Mouse (Mus musculus): Measurements from ENCODE around the gene Atf2.
A peak's percentile ranks its signal among the peaks of the same experiment; 100 is the strongest.
"Not testable (repeated sequence)": the region's sequence is repeated elsewhere in the genome, so short reads cannot be mapped to it uniquely, and the experiment has no call there.

Gene Atf2

DNA sequence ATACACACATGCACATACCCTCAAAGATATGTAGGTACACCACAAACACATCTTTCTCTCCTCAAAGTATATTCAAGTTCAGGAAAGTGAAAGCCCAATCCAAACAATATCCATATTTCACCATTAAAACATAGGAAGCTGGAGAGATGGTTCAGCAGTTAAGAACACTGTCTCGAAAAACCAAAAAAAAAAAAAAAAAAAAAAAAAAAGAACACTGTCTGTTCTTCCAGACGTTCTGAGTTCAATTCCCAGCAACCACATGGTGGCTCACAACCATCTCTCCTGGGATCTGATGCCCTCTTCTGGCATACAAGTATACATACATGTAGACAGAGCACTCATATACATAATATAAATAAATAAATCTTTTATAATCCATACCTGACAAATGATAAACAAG is 6.4 kb downstream of the Atf2 start:
- no peak for DNase-seq (ENCODE audit: low read depth, low spot score)

DNA sequence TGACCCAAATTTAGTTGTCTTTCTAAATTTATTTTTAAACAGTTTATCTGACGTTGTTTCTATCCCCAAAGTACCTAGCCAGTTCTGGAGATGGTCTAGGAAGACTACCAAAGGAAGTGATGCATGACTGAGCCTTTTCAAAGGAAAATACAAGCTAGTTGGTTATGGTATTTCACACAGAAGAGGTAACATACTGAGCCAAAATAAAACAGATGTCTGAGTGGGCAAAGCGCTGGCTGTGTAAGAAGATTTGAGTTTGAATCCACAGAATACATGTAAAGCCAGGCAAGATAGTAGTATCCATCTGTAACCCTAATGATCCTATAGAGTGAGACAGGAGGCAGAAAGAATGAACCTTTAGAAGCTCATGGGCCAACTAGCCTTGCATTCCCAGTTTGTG is 14.5 kb downstream of the Atf2 start:
- DNase-seq (ENCODE audit: low read depth, low spot score), result no peak

DNA sequence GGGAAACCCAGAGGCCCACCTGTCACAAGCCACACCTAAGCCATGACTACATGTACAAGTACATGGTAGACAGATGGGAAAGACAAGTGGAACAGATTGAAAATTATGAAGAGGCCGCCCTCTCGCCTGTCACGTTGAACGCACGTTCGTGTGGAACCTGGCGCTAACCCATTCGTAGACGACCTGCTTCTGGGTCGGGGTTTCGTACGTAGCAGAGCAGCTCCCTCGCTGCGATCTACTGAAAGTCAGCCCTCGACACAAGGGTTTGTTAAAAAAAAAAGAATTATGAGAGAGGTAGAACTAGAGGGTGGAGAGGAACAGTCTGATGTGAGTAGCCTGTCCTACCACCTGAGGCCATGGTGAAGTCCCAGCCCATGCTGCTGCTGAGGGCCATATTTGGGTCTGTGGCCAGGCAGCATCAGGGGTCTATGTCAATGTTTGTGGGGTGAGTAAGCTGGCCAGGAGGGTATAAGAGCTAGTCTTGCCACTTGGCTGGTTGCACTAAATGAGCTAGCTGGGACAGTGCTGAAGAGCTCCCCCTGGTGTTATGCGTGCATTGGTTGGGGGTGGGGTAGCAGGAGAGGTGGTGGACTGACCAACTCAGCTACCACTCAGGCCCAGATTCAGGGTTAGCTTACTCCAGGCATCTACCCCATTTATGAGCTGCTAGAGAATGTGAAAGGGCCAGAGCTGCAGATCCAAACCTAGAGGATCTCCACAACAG is 24.5 kb downstream of the Atf2 start:
- DNase-seq (ENCODE audit: low read depth, low spot score), result peak; percentile 58

DNA sequence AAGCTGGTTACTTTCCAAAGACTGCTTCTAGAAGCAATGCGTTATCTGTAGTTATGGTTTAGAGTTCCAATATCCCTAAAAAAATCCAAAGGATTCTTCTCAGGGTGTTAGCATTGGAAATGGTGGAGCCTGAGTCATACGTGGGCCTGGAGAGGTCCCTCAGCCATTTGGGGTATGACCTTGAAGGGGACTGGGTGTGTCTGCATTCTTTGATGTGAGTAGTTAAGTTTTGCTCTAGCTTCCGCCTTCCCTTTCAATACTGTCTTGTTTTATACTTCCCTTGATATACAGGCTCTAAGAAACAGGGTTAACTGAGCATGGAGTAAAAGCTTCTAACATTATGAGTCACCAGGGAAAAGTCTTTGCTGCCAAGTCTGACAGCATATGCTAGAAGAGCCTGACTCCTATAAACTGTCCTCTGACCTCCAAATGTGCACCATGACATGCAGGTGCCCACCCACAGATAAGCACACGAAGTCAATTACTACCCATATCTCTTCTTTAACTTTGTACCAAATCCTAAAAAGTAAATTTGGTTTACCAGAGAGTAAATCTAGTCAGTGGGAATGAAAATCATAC is 32.3 kb downstream of the Atf2 start:
- no peak for DNase-seq (ENCODE audit: low read depth, low spot score)

DNA sequence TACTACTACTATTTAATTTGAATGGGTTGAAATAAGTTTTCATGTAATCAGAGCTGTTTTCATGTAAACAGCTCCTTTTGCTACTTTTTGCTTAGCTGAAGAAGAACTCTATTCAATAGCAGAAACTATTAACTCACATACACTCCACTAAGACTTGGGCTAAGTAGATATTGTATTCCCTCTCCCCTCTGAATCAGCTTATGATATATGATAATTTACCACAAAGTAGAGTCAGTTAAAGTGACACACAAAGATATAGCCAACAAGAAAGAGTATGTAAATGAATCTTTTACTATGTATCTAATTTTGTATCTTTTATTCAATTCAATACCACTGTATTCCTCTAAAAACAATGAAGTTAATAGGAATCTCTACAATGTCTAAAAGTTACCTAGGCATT is 35.1 kb downstream of the Atf2 start:
- no peak for DNase-seq (ENCODE audit: low read depth, low spot score)

DNA sequence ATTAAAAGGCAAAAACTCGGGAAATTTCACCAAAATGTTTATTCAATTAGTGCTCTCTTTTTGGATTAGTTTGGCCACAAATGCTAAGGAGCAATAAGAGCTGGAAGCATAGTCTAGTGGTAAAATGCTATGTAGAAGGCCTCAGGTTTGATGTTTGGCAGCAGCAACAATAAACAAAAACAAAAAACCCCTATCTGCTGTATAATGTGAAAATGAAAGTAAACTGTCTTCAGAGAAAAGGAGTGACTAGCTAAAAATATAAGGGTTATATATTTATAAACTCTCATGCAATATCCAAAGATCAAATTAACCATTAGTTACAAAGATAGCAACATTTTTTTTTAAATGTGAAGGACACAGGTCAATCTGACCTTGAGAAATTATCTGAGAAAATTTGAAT is 36.2 kb downstream of the Atf2 start:
- DNase-seq (ENCODE audit: low read depth, low spot score), result peak; percentile 52

DNA sequence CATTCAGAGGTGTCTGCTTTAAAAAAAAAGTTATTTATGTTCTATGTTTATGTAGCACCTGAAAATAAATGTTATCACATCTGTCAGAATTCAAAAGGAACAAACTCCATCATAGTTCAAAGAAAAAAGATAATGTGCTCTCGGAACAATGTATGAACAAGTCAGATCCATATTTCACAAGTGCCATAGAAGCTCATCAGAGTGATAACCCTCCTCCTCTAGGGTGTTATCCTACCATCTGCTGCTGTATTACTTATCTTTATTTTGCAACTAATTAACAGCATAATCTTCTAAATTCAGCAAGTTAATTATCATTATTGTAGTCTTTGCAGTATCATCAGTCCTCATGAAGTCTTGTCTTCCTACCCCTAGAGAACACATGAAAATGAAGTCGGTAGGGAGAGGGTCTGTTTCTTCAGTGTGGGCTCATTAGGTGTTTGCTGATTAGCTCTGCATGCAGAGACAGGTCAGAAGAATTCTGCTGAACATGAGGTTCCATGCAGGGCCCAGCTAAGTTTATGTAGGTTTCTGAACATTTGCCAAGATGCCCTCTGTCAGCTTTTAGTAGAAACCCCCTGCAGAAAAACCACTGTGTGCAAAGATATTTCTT is 57.9 kb downstream of the Atf2 start:
- DNase-seq (ENCODE audit: low read depth, low spot score), result no peak

DNA sequence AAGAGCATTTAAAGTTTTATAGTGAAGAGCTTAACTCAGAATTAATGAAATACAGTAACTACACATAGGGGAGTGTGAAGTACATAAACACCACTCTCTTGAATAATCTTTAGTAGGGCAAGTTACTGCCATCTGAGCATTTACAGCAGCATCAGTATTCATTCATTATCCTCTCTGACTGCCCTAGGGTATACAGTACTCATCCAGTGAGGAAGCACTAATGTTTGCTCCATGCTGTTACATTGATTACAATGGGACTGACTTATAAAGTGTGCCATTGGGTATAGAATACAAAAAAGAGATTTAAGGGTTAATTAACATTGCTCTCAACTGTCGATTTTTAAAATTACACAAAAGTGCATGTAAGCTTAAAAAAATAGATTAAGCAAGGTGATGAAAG is 59.2 kb downstream of the Atf2 start:
- DNase-seq (ENCODE audit: low read depth, low spot score), result no peak

DNA sequence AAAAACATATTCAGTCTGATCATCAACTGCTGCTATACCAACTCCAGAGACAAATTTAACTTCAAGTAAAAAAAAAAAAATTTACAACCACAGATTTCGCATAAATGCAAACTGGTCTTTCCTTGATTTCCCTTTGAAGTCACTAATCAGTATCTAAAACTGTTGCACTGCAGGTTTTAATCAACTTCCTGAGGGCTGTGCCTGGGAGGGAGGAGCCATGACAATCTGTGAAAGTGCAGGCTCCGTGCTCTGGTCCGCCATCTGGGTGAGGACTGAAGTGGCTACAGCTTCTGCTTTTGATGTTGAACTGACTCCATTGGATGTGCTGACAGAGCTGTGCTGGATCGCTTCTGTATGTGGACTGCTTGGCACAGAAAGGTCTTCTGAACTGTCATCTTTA is 73.7 kb downstream of the Atf2 start:
- DNase-seq (ENCODE audit: low read depth, low spot score), result no peak

DNA sequence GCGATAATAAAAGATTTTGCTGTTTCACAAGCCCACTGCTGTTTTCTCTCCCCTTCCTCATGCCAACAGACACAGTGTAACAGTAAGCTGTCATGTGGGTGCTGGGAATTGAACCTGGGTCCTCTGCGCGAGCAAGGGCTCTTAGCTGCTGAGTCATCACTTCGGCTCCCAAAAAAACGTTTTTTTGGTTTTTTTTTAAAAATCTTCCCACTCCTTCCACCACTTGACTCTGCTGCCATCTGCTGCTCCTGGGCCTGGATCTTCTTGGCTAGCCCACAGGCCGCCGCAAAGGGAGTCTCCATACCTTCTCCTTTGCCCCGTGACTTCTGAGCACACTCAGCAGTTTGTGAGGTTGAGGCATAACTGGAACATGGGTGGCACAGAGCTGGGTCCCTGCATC is 84.8 kb downstream of the Atf2 start:
- no peak for DNase-seq (ENCODE audit: low read depth, low spot score)

DNA sequence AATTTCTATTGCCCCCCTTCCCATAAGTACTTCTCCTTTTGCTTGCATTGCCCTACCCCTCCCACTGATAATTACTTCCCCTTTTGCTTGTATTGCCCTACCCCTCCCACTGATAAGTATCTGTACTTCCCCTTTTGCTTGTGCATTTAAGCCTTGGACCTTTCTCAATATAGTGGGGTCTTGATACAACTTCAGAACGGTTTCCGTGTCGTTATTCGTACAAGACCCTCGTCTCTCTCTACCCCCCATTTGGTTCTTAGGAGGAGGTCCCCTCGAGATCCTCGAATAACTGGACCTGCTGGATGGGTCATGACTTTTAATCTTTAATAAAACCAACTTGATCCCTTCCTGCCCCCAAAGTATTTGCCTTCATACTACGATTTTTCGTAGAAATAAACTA is 92.3 kb downstream of the Atf2 start:
- not testable (repeated sequence) for DNase-seq (ENCODE audit: low read depth, low spot score)

DNA sequence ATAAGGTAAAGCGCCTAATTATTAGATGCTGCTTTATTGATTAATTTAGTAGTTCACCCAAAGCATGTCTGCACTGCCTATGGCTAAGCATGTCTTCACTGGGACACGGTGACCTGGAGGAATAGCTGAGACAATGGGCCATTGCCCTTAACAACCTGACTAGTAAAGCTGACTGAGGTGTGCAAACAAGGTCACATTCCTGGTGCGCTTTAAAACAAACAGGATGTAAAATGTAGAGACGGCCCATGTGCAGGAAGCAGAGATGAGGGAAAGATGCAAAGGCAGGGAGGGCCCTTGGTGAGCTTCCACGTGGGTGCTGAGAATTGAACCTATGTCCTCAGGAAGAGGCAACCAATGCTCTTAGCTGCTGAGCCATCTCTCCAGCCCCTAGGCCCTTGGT is 93.7 kb downstream of the Atf2 start:
- no peak for DNase-seq (ENCODE audit: low read depth, low spot score)

DNA sequence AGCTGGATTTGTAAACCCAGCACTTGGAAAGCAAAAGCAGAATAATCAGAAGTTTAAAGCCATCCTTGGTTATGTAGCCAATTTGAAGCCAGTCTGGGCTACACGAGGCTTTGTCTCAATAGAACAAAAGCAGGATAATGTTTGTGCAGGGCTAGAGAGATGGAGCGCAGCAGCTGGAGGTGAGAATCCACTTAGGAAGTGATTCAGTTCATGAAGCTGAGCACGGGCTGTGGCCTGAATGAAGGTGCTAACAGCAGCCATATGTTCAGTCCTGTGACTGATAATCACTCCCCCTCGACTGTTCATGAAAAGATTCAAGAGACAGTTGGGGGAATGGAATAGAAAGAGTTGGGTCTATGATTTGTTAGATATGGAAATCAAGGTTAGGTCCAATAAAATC is 94.3 kb downstream of the Atf2 start:
- no peak for DNase-seq (ENCODE audit: low read depth, low spot score)

DNA sequence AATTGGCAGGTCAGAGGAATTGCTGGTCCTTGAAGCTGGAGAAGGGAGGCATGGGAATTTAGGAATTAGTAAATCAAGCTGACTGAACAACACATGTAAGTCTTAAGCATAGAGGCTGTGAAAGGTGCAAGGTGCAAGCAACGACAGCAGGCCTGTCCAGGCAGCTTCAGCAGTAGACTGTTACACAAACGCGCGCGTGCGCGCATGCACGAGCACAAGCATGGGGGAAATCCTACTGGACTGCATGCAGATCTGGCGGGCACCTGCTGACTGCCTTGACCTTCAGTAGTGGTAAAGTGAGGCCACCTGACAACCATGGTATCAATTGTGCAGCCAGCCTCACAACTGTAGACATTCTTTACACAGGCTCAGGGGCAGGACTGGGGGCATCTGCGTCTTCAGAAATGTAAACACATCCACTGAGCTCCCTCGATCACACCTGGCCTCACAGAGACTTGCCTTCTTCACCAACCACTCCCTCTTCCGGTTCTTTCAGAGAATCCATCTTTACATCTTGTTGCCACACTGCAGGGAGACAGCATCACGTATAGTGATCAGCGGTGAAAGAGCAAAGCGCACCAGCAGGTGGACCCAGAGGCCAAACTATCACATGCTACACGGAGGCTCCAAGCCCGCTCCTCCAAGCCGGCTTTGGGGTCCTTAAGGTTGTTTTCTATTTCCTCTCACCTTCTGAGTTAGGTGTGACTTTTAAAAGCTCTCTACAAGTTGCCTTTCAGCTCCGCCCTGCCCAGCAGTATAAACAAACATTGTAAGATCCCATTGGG is 100.4 kb downstream of the Atf2 start:
- no peak for DNase-seq (ENCODE audit: low read depth, low spot score)

DNA sequence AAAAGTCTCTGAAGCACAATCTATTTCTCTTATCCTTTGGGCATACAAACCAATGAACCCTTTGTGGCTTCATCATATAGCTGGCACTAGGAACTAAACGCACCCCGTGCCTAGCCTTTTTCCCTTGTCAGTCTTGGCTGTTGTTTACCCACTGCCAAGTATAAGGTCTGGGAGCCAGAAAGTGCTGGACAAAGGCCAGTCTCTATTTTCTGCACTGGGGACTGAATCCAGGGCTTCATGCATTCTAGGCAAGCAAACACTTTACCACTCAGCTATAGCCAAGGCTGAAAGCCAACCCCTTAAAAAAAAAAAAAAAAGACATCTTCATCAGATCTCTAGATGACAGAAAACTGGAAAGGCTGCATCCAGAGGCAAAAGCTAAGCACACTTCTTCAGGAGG is 102.1 kb downstream of the Atf2 start:
- no peak for DNase-seq (ENCODE audit: low read depth, low spot score)

DNA sequence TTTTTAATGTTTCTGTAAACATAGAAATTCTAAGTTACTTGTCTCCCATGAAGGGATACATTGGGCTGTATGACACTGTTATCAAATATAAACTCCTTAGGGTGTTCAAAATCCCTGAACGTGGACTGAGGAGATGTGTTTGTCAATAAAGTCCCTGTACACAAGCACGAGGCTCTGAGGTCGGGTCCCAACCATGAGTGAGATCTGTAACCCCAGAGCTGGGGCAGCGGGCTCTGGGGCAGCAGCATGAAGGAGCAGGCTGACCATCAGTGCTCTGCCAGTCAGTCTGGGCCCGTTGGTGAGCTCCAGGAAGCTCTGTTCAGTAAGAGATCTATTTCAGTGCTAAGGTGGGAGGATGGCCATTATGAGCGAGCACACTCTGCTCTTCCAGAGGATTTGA is 104.0 kb downstream of the Atf2 start:
- no peak for DNase-seq (ENCODE audit: low read depth, low spot score)

DNA sequence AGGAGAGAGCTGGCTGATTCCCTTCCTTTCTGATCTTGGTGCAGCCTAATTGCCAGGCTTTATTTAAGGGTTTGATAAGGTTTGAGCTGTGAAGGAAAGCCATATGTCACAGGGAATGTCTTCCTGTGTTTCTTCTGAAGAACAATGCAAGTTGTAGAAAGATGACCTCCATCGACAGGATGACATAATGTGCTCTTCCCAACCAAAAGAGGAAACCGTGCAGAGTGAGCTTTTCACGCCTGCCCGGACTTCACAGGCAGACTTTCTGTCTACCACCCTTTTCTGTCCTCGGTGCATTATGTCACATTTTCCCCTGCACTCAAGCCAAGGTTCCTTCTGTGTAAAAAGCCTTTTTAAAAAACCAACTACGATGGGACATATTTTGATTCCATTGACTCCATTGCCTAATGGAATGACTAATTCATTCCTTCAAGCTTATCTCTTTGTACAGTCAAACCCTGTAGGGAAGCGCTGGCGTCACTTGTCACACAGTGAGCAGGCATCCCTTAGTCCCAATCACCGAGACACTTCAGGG is 110.0 kb downstream of the Atf2 start:
- DNase-seq (ENCODE audit: low read depth, low spot score), result no peak

DNA sequence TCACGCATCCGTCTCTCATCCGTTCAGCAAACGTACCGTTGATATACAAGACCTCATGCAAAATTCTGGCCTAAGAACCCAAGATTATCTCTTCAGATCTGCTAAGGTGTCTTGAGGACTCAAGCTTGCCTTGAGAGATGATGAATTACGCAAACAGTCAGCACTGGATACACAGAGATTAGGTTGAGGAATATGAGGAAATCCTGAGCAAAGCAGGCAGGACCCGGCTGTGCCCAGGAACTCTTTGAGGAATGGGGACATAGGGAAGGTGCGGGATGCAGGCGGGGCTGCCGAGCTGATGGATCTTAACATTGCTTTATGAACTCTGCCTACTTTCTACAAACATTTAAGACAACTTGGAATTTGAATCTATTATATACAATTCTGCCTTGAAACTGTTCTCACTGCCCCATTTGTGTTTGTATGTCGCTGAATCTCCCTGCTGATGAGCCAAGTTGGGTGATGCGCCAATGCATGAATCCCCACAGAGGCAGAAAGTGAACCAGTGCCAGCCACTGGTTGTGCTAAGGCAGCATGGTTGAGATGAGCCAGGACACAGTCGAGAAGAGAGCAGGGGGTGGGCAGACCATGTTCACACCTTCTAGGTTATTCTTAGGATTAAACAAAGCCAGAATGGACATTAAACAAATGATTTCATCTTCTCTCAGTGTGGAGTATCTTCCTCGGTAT is 112.0 kb downstream of the Atf2 start:
- no peak for DNase-seq (ENCODE audit: low read depth, low spot score)

DNA sequence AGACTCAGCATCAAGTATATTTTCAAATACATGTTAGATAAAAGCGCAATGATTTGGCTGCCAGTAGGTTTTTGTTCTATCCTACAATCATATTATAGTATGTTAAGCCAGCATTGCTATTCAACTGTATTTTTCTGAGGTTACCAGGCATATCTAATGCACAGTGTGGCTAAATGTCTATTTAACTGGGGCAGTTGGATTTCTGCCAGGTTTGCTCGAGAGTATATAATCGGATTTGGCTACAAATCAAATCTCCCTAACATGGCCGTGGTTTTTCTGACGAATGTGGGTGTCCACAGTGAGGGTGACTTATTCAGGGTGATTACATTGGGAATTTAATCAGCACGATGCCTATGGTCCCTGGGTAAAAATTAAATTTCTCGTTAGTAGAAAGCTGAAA is 112.6 kb downstream of the Atf2 start:
- DNase-seq (ENCODE audit: low read depth, low spot score), result no peak

DNA sequence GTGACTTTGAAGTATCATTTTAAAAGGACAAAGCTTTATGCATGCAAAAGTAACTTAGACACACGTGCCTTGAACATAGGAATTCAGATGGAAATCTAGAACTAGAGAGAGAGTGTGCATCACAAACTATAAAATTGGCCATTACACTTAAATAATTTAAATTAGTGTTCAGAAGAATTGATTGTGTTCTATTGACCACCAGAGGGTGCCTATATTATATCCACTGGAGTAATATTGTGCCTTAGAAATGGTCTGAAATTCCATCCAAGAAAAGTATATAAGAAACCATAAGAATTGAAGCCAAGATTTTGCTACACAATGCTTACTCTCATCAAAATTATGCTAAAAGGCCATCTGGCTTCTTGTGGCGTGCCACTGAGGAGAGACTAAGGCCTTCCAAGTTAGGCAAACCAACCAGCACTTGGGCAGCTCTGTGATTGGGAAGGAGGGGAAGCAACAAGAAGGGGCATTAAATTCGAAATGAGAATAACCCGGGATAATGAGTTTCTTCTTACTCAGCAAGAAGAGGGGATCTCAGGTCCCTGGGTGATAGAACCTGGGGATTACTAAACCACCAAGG is 113.3 kb downstream of the Atf2 start:
- no peak for DNase-seq (ENCODE audit: low read depth, low spot score)

DNA sequence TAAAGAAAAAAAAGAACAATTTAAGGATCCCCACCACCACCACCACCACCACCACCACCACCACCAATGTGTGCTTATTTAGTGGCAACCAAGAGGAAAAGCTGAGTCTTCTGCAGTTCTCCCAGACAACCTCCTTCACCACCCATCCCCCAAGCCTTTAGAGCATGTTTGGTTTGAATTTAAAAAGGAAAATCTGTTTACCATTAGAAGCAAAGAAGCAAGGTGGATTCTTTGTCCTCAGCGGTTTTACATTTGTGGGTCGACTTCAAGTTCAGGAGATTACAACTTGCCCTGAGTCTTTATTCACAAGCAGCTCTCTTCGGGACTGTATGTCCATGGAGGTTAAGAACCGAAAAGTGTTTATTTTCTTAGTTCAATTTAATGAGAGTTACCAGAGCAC is 115.5 kb downstream of the Atf2 start:
- DNase-seq (ENCODE audit: low read depth, low spot score), result no peak

Measured in A20 (cell line).